Mouse (Mus musculus) gastrocnemius, postnatal 14 days (tissue): Measurements from ENCODE around the gene Kndc1. TPM values are rescaled to one million over a fixed set of nuclear protein-coding genes. Genes with fewer than 3 reads are reported as not detected.

ENCODE experiments used
- DNase-seq: peaks from one replicate; pipeline ENCODE4 v3.0.0; 2021; ENCODE audit warnings: mixed read lengths
- intact Hi-C: fragments of 180-260 bp; cut with DNase I; formaldehyde crosslinking; loops from one replicate; pipeline ENCODE4 v1.15.1; 2025; ENCODE audit warnings: low total_unique reads
- total RNA-seq, 2 experiments: library from RNA; stranded (reverse); gene quantifications; 2 replicates each; pipeline ENCODE4 v1.2.3; 2021

Kndc1 gene
- total RNA-seq, 2 experiments from 2014 or later = 0.04 to 0.08 TPM

DNA sequence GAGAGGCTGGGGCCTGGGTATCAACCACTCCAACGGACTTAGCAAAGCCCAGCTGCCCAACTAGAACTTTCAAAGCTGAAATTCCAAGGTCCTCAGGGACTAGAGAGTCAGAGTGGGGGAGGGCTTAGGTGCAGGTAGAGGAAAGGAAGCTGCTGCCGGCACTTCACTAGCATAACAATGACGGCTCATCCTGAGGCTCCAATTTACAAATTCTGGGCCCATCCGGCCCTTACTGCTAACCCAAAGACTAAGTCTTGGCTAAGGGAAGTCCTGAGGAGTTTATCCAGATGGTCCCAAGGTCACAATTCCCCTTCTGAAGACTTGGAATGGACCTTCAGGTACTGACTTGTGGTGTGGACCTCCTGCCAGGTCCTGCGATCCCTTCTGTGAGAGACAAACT is 51.0 kb downstream of the Kndc1 start:
- intact Hi-C loops = no loop called here
- no peak for DNase-seq

DNA sequence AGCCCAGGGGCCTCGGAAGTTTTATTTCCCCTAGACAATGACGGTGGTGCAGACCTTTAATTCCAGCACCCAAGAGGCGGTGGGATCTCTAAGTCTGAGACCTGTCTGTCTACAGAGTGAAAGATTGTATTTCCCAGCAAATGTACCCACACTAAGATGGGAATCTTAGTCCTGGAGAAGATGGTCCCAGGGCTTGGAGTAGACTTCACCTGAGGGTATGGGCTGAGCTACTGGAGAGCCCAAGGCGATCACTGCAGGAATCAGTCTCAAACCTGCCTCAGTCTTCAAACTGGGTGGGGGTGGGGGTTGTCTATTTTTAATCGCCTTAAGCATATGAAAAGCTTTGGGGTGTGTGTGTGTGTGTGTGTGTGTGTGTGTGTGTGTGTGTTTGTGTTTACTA is 51.5 kb downstream of the Kndc1 start:
- DNase-seq = no peak
- intact Hi-C loops = no loop called here

DNA sequence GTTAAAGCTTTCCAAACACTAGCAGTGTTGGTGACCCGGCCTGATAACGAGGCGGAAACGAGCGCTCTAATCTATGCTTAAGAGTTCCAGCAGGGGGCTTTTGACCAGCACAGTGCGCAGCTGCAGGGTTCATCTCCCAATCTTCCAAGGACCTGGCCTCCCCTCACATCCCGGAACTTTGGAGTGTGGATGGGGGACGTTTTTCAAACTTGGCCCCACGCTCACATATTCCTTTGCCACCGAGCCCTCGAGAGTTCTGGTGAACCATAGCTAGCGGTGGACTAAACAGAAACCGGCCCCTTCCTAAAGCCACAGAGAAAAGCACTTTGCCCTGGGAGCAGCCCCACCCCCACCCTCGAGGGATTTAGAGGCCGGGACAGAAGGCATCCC is 55.4 kb downstream of the Kndc1 start:
- DNase-seq = peak; percentile 59
- intact Hi-C loops = no loop called here

DNA sequence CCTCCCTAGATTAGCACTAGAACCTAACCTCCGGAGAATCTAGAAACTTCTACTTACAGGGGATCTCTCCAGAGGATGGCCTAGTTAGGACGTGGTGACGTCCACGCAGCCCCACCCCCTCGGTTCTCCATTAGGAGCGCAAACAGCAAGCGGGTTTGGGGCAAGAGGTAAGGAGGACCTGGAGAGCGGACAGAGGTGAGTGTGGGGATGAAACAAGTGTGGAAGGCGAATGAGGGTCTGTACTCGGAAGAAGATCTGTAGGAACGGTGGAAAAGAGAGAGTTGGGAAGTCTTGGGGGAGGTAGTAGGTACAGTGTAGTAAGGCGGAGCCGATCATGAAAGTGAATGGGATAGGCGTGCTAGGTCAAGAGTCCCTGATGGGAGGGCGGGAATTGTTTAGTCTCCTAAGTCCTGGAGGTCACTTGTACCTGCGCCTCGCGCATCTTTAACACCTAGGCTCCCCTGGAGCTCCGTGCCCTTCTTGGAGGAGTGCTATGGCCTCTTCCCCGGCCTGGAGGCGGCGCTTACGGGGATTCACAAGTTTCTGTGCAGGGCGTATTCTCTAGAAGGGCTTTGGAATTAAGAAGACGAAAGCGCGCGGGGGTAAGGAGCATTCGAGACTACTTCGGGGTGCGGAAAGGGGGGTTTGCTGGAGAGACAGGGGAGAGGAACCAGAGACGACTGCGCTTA is 55.9 kb downstream of the Kndc1 start:
- intact Hi-C loops = no loop called here

DNA sequence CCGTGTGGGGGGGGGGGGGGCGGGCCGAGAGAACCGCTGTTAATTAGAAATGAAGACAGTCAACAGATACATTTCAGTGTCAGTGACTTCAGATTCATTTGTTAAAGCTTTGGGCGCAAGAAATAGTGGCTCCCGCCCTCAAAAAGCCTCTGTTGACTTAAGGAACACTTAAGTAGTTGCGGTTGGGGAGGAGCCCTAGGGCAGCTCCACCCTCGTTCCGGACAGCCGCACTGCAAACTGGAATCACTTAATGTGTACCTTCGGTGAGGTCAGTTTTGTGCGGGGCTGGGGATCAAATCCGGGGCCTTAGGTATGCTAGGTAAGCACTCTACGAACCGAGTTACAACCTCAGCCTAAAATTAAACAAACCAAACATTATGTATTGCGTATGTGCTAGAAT is 56.6 kb downstream of the Kndc1 start:
- intact Hi-C loops = no loop called here
- DNase-seq = no peak

More for the DNA sequence above, 55.9 kb downstream of the Kndc1 start:
- DNase-seq = peak; percentile 47

DNA sequence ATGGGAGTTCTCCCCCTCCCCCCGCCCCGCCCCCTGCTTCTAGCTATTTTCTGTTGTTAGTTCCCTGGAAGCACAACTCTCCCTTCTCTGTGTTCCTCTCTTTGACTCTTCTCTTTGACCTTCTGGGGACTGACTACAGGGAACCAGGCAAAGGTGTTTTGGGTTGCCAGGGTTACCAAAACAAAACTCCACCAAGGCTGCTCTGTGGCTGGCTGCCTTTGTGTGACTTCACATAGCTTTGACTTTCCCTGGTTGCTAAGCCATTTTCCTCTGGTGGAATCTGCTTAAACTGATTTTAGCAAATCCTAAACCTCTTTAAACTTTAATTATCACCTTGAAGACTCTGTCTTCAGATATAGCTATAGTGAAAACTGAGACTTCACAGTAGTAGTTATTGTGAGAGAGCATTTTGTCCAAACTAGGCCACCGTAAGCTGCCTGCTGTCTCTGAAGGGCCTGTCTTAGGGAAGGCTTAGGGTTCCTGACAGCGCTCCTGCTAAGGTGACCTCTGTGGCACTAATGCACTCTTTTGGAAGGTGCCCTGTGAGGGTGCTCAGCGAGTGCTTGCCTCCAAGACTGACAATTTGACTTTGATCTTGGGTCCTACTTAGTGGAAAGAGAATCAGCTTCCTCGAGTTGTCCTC is 57.6 kb downstream of the Kndc1 start:
- DNase-seq = no peak
- intact Hi-C loops = no loop called here

DNA sequence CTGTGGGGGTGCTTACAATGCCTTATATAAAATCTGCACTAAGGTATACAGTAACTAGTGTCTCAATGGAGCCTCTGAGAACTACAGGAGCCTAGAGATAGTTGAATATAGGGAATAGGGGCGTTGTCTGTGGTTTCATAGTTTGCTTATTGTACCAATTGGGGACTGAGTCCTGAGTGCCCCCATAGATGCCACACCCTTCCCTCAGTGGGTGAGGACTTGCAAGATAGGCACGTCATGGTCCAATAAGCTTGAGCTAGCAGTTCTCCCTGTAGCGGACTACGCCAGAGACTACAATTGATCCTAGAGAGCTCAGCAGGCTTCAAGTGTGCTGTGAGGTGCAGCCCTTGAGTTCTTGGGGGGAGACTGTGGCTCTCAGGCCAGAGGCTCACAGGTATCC is 61.0 kb downstream of the Kndc1 start:
- no peak for DNase-seq
- intact Hi-C loops = no loop called here

DNA sequence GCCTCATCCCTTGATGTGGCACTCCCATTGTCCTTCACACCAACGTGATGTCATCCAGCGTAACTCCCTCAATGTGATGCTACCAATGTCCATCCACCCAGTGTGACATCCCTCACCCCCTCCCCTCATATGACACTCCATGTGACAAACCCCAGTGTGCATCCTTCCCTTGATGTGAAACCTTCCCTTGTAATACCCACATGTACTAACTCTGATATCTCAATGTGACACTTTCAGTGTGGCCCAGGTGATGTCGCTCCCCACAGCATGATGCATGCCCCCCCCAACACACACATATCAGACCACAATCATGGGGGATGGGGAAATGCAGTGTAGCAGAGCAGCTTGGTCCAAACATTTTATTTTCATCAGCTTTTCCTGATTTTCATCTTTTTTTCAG is 62.2 kb downstream of the Kndc1 start:
- DNase-seq = no peak
- intact Hi-C loops = no loop called here

DNA sequence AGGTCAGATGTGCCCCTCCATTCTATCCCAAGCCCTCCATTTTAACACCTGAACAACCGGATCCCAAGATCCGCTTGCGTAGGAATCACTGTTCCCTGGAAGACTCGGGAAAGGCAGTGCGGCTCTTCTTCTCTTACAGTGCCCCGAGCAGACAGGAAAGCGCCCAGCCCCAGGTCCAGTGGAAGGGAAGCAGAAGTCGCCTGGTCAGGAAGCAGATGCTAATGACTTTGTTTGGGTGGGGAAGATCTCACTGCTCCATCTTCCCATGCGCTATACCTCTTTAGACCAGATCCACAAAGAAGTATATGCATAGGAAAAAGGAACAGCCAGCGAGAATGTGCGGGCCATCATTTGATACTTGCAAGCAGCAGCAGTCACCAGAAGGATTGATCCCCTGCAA is 62.9 kb downstream of the Kndc1 start:
- intact Hi-C loops = no loop called here
- no peak for DNase-seq

DNA sequence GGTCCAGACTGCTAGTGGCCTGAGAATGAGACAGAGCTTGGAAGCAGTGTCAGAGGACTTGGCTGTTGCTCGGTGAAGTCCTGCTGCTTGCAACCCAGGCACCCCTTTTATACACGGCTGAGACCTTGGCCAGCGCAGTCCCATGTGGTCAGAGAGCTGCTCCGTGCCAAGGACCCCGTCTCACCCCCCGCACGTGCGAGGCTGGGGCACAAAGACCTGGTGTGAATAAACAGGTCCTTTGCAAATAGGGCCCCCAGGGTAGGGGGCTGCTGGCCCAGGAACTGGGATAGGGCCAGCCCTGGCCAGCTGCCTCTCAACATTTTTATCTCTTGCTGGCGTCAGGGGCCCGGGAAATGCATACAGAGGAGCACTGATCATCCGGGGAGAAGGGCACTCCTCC is 63.5 kb downstream of the Kndc1 start:
- intact Hi-C loops = no loop called here

DNA sequence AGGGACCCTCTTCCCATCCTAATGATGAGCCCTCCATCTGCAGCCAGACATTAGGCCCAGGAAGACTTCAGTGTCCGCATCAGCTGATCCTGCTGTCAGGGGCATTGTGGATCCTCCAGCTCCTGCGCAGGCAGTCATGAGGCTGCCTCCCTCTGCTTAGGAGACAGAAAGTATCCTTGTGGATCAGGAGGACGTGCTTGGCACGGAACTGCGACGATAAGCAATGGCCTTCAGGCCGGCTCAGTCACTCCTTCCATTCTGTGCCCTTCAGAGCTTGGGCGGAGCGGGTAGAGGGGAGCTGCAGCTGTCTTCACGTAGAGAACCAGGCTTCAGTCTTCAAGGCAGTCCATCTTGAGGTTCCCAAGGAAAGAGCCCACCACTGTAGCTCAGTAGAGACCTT is 66.6 kb downstream of the Kndc1 start:
- intact Hi-C loops = no loop called here
- DNase-seq = no peak

More for the DNA sequence above, 63.5 kb downstream of the Kndc1 start:
- DNase-seq = no peak

DNA sequence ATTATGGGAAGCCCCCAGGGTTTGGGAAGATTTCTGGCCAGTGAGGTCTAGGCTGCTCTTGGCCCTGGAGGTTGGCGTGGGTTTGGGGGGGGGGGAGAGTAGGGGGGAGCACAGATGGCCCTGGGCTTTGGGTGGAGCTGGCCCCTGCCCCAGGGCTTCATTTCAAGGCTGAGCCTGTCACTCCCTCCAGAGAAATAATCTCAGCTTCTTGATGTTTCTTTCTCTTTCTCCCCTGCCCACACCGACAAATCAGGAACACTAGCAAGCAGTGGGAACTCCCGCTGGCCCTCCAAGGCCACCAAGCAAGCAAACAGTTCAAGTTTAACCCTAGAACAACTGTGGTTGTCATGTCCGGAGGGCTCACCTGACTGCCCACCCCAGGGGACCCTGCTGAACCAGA is 69.3 kb downstream of the Kndc1 start:
- DNase-seq = no peak
- intact Hi-C loops = no loop called here

DNA sequence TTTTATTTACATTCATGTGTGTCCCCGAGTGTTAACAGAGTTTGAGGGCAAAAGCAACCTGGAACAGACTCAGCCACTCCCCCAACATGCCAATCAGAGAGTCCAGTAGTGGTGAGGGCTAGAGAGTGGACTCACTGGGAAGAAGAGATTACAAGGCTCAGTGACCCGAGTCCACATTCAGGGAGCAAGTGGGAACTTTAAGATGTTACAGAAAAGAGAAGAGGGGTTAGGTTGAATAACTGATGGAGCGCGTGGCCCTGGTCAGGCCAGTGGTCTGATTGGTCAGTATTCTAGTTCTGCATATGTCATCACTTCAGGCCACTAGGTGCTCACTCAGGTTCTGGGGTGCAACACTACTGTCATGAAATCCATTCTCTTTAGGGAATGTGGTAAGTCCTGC is 72.7 kb downstream of the Kndc1 start:
- no peak for DNase-seq
- intact Hi-C loops = loop anchor here (5.0 kb wide), 1 partner anchor 95 kb away; no protein-coding TSS in a partner anchor

DNA sequence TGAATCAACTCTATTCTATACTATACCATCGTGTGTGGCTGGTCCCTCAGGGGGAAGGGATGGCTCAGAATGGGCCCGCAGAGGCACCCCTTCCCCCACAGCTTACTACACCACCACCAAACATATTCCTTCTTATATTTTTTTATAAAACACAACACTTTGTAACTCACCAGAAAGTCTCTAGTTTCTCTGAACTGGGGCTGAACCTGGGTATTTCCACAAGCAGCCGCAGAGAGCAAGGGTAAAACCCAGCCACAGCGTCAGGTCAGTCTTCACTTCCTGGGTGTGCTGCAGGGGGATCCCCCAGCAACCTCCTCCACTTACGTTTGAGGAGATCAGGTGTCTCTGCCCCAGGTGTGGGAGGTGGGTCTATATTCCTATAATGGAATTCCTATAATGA is 73.9 kb downstream of the Kndc1 start:
- DNase-seq = no peak
- intact Hi-C loops = loop anchor here (5.0 kb wide), 1 partner anchor 94 kb away; no protein-coding TSS in a partner anchor

DNA sequence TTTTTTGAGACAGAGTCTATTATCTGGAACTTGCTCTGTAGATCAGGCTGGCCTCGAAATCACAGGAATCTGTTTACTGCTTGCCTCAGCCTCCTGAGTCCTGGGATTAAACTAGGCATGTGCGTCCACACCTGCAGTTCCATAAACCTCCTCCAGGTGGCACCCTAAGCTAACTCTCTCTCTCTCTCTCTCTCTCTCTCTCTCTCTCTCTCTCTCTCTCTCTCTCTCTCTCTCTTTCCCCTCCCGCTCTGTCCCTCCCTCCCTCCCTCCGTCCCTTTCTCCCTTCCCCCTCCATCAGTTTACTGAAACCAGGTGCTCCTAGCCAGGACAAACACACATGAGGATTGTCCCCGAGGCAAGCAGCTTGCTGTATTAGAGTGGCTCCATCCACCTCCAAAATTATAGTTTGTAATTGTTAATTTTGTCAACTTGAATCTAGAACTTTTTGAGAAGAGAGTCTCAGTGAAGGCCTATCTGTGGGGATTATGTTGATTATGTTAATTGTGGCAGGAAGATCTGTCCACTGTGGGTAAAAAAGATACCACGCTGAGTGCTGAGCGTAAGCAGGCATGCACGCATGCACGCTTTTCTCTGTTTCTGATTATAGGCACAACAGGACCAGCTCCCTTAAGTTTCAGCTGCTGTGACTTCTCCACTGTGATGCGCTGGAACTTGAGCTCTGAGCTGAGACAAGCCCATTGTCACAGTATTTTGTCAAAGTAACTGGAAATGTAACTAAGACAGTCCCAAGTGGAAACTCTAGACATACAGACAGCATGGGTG is 75.0 kb downstream of the Kndc1 start:
- DNase-seq = peak; percentile 79
- intact Hi-C loops = loop anchor here (2.0 to 5.0 kb wide), 2 partner anchors 27 to 93 kb away; no protein-coding TSS in a partner anchor

DNA sequence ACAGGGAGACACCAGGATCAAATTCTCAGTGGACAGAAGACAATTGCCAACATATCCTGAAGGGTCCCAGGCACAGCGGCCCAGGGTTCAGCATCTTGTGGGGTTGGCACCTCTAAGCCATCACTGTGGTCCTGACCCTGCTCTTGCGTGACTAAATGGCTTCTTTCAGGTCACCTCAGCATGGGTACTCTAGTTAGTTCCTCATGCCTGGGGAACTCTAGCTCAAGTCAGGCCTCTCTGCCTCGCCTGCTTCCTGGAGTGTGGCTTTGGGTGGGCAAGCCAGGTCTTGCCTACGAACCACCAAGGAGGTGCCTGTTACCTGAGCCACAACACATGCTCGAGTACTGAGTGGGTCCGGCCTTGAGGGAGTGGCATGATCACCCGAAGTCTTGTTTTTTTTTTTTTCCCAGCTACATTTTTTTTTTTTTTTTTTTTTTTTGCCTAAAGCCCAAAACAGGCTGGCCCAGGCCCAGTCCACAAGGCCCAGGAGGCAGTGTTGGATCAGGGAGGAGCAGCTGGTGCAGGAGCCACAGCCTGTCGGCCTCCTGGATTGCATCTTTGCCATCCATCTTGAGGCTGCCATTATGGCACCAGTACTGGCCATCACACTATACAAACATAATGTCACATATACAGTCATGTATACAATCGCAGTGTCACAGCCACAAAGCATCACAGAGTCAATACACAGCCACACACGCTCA is 75.9 kb downstream of the Kndc1 start:
- no peak for DNase-seq
- intact Hi-C loops = loop anchor here (2.0 kb wide), 1 partner anchor 26 kb away; no protein-coding TSS in a partner anchor

DNA sequence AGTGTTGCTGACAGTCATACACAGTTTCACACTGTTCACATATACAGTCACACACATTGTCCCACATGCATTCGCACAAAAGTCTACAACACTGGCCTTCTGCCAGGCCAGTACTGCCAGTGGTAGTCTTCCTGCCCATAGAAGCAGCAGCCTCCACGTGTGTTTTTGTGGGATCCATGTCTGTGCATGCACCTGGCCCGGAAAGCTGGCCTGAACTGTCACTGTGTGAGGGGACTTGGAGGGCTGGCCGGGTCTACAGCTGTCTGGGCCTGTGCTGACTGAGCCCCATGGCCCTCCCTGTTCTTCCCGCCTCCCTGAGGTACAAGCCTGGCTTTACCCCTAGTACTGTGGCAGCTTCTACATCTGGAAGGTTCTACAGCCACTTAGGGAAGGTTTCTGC is 76.5 kb downstream of the Kndc1 start:
- intact Hi-C loops = loop anchor here (2.0 kb wide), 1 partner anchor 26 kb away; no protein-coding TSS in a partner anchor
- DNase-seq = no peak

DNA sequence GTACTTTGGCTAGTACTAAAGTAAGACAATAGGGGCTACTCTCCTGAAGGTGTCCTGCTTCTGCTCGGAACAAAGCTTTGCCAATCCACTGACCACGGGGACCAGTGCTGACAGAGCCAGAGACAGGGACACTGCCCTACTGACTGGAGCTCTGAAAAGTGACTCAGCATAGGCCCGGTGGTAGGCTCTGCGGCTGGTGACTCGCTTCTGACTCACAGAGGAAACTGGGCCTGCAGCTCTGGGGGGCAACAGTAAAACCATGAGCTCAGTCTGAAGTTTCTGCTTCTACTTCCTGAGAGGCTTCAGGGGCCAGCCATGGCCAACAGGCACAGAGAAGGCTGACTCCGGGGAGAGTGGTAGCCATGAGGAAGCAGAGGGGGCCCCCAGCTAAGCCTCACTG is 76.9 kb downstream of the Kndc1 start:
- DNase-seq = no peak
- intact Hi-C loops = loop anchor here (2.0 kb wide), 1 partner anchor 25 kb away; no protein-coding TSS in a partner anchor

DNA sequence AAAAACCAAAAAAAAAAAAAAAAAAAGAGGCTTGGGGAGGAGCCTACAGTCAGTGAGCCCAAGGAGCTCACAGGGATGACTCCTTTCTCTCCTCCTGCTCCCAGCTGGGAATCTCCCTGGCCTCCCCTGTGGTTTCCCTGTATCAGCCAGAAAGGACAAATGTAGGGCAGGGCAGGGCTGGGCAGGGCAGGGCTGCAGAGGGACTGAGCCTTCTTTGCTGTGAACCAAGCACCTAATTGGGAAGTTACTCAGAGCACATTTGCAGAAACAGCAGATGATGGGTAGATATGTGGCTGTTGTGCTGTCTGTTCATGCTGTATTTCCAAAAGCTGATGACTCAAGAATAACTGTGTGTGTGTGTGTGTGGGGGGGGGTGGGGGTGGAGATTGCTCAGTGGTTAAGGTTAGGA is 78.4 kb downstream of the Kndc1 start:
- intact Hi-C loops = no loop called here
- DNase-seq = no peak

DNA sequence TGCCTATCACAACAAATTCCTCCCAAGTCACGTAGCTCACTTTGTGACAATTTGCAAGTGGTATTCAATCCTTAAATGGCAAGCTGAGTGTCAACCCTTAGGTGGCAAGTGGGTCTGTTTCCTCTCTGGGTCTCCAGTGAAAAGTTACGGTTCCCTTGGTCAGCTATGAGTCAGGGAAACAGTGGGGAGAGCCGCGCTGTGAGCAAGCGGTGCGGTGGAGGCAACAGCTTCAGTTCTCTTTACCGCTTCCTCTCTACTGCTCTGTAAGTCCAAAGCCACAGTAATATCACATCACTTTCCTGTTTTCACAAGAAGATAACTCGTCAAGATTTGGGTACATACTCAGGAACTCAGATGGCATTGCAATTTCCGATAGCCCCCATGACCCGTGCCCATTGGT is 79.8 kb downstream of the Kndc1 start:
- intact Hi-C loops = no loop called here
- no peak for DNase-seq
